Comparison of ENCODE assay signal across 8 mouse cellular contexts in genomic region chr2:164911086-164912048, GRCm38 (mm10). TPM values are rescaled to one million over a fixed set of nuclear protein-coding genes. Genes with fewer than 3 reads are reported as not detected.
DNase-seq lines count a peak whose midpoint lies in the region; ATAC-seq lines count a peak whose summit lies in the region.

TSS of gene Zfp335 (minus strand) at chr2:164911757.

- 0 out of 2 replicates have a peak, but pooled peaks cover under 1% of the 10 kb centered on the region for H3K9me3 ChIP-seq in hindbrain, embryonic 11.5 days (ENCODE audit: control insufficient read depth, low read length)

- peak within 1 kb of the TSS; percentile 53 for H3K4me3 ChIP-seq in hindbrain, embryonic 11.5 days (ENCODE audit: low read depth, low read length)

- peak; percentile 89 for ATAC-seq in hindbrain, embryonic 11.5 days (ENCODE audit: low FRiP score)

- H3K9ac ChIP-seq in hindbrain, embryonic 11.5 days (ENCODE audit: low read depth, low read length) = peak within 1 kb of the TSS; percentile 83

- peak within 1 kb of the TSS; percentile 96 for H3K27ac ChIP-seq in hindbrain, embryonic 11.5 days (ENCODE audit: low read depth, low read length)

- under 1% methylated on average over 74 of the region's 91 CpGs for WGBS in hindbrain, embryonic 11.5 days

- peaks cover 18% of the 10 kb centered on the region for H3K36me3 ChIP-seq in hindbrain, embryonic 11.5 days (ENCODE audit: control insufficient read depth, insufficient read depth, low read length)

- peak within 1 kb of the TSS; percentile 69 for H3K4me2 ChIP-seq in hindbrain, embryonic 11.5 days (replicated peaks; ENCODE audit: low read depth, low read length)

- peaks cover 6% of the 10 kb centered on the region for H3K4me1 ChIP-seq in hindbrain, embryonic 11.5 days (replicated peaks; ENCODE audit: control insufficient read depth, insufficient read depth, low read length)

- no peaks in the 10 kb centered on the region for H3K27me3 ChIP-seq in hindbrain, embryonic 11.5 days (ENCODE audit: control insufficient read depth, insufficient read depth, low read length)

- DNase-seq in MN1 (ENCODE audit: low spot score) = peak; percentile 95
- peak; percentile 93 for DNase-seq in cerebellum, adult 9-10 months
- peak; percentile 76 to 89 for DNase-seq in frontal cortex, adult 2 months (ENCODE audit: extremely low spot score in 1 of 2, low spot score in 1 of 2)
- peak; percentile 95 for DNase-seq in hindbrain, embryonic 11.5 days (ENCODE audit: low spot score)
- peak; percentile 91 to 94 for DNase-seq in layer of hippocampus, postnatal 10 days (ENCODE audit: low spot score in 2 of 2)
- peak; percentile 95 for DNase-seq in lung, postnatal 10 days
- DNase-seq in ovary, postnatal 36 days (ENCODE audit: low spot score) = peak; percentile 94
- DNase-seq in thymus, postnatal 25 days = peak; percentile 94

RNA-seq across cellular contexts. Expression of gene Zfp335, which starts in this region (rescaled TPM):
- polyA plus RNA-seq in frontal cortex, adult 2 months (2012; rRNA removed) = 31.6 and 34.6 TPM in 2 replicates
- 8.6 and 8.8 TPM in 2 replicates for polyA plus RNA-seq in hindbrain, embryonic 11.5 days (2014; fragmentation: Nextera tagmentation; extraction: Ambion mirVana)
- 10 to 100 TPM; 24.0 to 24.1 TPM for total RNA-seq in layer of hippocampus, postnatal 10 days (2021)

Comparison
In these comparisons a context has a peak if more than half of its experiments do, and no peak if none do; other contexts are left out.
1. Peak in every context shown above with its lines: DNase-seq, ATAC-seq, H3K4me3 ChIP-seq and H3K27ac ChIP-seq.